ENCODE assay signal across 8 mouse cellular contexts in genomic region chr1:58458175-58458574, GRCm38 (mm10).
"Had no signal": no experiment of that assay in that cellular context is flagged by ENCODE, and none has a peak within 500 bp of the region (broad histone marks: within the 10 kb centered on the region; RNA-seq: fewer than 3 reads in every experiment).

No protein-coding gene starts in this region.

- H3K9me3 ChIP-seq: limb, embryonic 15.5 days; liver, embryonic 15.5 days; lung, embryonic 15.5 days; midbrain, embryonic 13.5 days; stomach, embryonic 15.5 days had no signal

- H3K4me3 ChIP-seq: limb, embryonic 15.5 days; liver, embryonic 15.5 days; lung, embryonic 15.5 days; midbrain, embryonic 13.5 days; stomach, embryonic 15.5 days had no signal

- DNase-seq: layer of hippocampus, postnatal 36 days; lung, postnatal 14 days; thymus, postnatal 36 days had no signal

- H3K9ac ChIP-seq: limb, embryonic 15.5 days; liver, embryonic 15.5 days; lung, embryonic 15.5 days; midbrain, embryonic 13.5 days; stomach, embryonic 15.5 days had no signal

- H3K27ac ChIP-seq: limb, embryonic 15.5 days; liver, embryonic 15.5 days; lung, embryonic 15.5 days; midbrain, embryonic 13.5 days; stomach, embryonic 15.5 days had no signal

- H3K27me3 ChIP-seq: limb, embryonic 15.5 days; liver, embryonic 15.5 days; lung, embryonic 15.5 days; midbrain, embryonic 13.5 days; stomach, embryonic 15.5 days had no signal

- H3K4me1 ChIP-seq: limb, embryonic 15.5 days; liver, embryonic 15.5 days; lung, embryonic 15.5 days; midbrain, embryonic 13.5 days; stomach, embryonic 15.5 days had no signal
